Mouse (Mus musculus) thymus, postnatal 36 days (tissue): ENCODE measurements at regions not wholly inside any gene's neighbourhood (a gene's known extent, or its start where the extent isn't known, plus 50 kb on each side); places are given as distances from the start of the nearest gene placed in this dataset.
"Not testable (repeated sequence)": the region's sequence is repeated elsewhere in the genome, so short reads cannot be mapped to it uniquely, and the experiment has no call there.

Experiments
- DNase-seq, 2 experiments: peaks; one replicate each; pipeline ENCODE4 v3.0.0; 2022; ENCODE audit warnings: mixed read lengths in 2 of 2

DNA sequence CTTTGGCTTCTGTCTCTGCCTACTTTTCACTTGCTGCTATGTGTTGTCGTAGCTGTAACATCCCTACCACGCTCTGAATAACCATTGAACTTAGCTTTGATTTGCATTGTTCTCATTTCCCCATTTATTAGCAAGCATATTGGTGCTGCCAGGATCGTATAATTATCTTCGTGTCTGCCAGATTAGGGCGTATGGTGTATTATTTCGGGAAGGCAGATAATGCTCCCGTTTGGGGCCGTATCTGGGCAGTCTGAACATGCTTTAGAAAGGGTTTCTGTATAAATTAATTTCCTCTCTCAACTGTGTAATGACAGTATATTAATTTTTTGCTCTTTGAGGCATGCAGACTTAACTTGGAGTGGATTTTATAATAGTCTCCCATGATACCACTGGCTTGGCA lies 116.5 kb upstream of the Stt3b start:
- no peak for DNase-seq

DNA sequence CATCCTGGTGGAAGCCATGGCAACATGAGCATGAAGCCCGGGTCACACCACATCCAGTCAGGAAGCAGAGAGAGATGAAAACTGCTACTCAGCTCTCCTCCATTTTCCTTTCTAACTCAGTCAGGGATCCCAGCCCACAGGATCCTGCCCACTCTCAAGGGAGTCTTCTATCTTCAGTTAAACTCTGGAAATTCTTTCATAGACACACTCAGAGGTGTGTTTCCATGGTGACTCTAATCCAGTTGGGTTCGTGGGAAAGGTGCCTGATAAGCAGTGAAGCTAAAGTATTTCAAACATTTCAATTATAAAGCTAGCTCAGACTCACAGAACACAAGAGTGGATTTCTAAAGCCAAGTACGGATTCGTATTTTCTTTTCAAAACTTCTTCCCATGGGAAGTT lies 120.0 kb upstream of the Stt3b start:
- DNase-seq = no peak

DNA sequence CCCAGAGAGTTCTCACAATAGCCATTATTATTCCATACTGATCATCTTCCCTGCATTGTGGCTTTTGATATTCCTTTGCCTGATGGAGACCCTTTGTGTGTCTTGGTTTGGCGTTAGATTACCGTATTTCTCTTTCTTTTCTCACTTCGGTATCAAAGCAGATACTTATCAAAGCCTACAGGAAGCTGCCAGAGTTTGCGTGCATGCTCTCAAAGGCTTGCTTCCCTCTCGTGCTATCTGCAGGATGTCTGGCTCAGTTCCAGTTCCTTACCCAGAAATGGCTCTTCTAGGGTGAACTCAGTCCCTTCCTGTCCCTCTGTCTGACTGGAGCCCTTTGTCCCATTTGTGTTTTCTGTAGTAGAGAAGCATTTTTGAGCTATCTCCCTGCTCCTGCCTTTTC lies 124.5 kb upstream of the Stt3b start:
- DNase-seq = peak; percentile 21 to 22

DNA sequence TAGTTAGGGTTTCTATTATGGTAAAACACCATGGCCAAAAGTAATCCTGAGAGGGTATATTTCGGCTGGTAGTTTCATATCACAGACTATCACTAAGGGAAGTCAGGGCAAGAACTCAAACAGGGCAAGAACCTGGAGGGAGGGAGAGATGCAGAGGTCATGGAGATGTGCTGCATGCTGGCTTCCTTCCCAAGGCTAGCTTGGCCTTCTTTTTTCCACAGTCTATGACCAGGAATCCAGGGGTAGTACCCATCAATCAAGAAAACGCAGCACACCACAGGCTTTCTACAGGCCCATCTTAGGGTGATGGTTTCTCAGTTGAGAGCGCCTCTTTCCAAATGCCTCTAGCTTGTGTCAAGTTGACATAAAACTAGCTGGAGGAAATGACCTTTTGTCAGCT lies 126.1 kb upstream of the Stt3b start:
- no peak for DNase-seq

DNA sequence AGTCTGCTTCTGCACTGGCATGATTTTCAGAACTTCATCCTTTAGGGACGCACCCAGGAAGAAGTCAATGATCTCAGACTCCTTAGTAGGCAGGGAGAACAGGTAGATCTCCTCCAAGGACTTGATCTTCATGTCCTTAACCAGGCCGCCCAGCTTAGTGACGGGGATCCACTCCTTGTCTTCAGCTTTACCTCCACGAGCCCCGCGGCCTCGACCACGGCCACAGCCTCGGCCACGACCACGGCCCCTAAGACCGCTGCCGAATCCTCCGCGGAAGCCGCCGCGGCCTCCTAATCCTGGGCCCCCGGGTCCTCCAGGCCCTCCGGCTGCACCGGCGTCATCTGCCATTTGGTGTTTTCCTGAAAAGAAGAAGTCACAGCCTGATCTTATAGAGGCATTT lies 128.0 kb upstream of the Stt3b start:
- not testable (repeated sequence) for DNase-seq

DNA sequence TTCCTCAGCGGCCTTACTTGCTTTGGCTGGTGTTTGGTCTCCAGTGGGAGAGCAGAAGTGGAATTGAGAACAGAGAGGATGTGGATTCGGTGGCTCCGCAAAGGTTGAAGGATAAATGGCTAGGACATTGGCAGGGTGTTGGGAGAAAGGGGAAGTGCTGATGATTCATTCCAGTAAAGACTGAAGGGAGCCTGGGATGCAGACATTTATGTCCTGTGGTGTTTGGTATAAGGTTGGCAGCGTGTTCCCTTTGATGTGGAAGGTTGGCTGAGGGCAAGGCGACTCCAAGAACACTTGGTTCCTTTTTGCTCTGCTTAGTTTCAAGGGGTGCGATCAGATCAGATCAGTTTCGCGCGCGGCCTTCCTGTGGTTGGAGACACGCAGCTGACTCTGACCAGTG lies 136.5 kb upstream of the Stt3b start:
- no peak for DNase-seq

GRCm38 (mm10) chr9:115450741-115451320 lies 140.6 kb upstream of the Stt3b start:
- DNase-seq = no peak

DNA sequence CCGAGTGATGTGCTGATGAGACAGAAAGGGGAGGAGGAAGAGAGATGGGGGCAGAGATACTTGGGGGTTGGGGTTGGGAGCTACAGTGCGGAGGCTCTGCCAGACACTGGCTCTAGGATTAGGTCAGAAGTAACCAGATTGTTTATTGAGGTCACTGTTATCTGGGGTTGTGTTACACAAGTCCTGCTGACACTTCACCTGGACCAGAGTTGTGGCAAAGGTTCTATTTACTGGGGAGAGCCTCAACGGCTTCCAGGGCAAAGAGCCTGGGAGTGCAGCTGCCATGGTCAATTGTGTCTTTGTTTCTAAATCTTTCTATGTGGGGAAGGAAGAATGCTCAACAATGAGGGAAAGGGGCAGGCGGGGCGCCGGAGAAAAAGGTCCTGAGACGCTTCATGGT lies 144.6 kb upstream of the Stt3b start:
- no peak for DNase-seq

DNA sequence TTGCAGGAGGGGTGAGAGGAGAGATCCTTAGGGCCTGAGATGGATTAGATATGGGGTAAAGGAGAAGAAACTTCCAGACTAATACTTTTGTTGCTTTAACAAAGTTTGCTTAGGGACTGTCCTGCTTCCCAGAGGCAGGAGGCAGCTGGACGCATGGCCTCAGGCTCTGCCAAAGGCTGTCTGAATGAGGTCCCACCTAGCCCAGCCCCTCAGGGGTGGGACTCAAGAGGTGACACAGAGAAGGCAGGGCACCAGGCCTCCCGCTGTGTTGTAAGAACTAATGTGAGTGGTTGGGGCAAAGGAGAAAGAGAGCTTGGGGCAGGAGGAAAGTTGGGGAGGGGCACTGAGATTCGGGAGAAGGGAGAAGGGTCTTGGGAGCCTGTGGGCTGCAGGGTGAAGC lies 145.9 kb upstream of the Stt3b start:
- DNase-seq = no peak

DNA sequence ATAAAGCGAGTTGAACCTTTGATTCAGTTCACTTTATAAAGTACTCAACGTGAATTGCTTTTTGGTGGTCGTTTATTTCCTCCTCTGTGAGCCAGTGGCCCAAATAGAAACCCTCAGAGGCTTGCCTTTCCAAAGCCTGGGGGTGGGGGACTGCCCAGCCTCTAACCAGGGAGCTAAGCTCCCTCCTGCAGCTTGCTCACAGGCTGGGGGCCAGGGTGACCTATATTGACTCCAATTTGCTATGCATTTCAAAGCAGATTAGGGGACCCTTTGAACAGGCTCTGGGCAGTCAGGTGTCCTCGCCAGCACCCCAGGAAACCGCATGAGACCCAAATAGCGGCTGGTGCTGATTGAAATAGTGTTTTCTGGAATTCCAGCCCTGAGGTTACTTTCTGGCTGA lies 146.4 kb upstream of the Stt3b start:
- no peak for DNase-seq

GRCm38 (mm10) chr9:115457889-115458710 lies 147.9 kb upstream of the Stt3b start:
- DNase-seq = no peak

- DNase-seq = not testable (repeated sequence)
Measured at GRCm38 (mm10) chr9:115459075-115459474, 148.9 kb upstream of the Stt3b start.

- DNase-seq = no peak
Measured at GRCm38 (mm10) chr9:115465326-115465725, 155.1 kb upstream of the Stt3b start.

DNA sequence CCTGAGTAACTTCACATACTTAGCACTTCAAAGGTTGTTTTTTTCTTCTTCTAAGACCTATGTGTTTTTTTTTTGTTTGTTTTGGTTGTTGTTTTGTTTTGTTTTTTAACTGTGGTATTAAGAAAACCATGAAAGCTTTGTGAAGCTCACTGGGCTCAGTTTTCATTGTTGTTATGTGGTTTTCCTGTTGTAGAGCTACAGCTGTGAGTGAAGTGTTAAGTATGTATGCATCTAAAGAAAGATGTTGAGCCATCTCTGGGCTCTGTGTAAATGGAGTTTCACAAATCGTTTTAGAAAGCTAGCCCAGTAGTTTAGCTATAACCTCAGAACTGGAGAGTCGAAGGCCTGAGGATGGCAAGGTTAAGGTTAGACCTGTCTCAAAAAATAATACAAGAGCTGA lies 158.4 kb upstream of the Stt3b start:
- no peak for DNase-seq

GRCm38 (mm10) chr9:115471582-115471981 lies 161.4 kb upstream of the Stt3b start:
- DNase-seq = peak in 1 of 2 experiments; percentile 35

DNA sequence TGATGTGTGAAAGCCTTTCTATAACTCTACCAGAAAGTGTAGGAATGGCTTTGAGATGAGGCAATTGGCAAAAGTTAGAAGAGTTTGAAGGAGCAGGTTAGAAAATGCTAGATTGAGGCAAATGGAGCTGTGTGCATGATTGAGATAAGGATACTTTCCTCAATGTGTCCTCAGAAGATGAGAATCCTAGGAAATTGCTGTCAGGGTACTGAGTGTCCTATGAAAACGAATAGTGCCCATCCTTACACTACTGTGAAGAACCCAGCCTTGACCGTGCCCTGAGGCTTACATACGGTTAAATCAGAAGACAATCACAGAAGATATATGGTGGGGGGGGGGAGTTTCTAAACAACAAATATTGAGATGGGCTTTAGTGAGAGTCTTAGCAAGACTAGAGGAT lies 162.8 kb upstream of the Stt3b start:
- no peak for DNase-seq

DNA sequence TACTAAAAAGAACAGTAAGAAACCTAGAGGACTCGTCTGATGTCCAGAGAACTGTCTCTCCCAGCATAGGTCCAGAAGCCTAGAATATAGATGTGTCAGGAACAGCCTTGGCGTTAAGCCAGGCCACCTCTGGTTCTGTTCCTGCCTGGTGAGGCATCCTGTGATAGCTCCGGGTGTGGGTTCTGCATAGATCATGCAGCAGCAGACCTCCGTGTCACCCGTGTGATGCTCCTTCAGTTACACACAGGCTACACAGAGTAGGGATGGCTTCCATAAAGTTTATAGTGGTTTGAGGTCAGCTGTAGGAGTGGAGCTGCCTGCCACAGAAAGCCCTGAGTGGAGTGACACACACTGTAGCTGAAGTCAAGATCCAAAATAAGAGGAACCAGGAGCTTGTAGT lies 163.6 kb upstream of the Stt3b start:
- DNase-seq = no peak

DNA sequence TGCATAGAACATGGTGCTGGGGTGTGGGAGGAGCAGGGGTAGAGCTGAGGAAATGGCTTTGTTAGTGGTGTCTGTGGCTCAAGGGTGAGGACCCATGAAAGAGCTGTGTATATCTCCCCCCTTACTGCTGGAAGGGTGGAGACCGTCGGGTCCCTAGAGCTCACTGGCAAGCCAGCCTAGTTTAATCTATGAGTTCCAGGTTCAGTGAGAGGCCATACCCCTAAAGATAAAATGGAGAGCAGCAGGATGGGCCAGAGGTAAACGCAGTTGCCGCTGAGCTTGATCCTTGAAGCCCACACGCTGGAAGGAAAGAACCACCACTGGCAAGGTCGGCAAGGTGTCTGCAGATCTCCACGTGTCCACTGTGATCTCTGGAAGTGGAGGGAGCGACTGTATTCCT lies 164.1 kb upstream of the Stt3b start:
- DNase-seq = no peak

DNA sequence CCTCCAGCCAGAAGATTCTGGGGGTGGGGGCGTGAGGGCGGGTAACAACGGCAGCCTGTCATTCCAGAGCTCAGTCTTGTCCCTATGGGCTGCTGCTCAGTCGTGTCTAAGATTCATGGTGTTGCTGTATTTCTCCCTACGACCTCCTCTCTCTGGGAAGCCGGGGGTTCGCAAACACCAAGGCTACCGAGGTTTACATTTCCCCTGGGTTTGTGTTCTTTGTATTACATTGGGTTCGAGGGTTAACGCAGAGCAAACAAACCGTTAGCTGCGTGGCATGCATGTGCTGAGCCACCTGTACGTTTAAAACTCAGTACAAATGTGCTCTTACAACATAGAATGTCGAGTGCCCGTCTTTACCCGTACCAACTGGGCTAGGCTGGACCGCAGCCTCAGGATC lies 166.0 kb upstream of the Stt3b start:
- no peak for DNase-seq

GRCm38 (mm10) chr9:115477556-115478220 lies 167.5 kb upstream of the Stt3b start:
- DNase-seq = no peak

DNA sequence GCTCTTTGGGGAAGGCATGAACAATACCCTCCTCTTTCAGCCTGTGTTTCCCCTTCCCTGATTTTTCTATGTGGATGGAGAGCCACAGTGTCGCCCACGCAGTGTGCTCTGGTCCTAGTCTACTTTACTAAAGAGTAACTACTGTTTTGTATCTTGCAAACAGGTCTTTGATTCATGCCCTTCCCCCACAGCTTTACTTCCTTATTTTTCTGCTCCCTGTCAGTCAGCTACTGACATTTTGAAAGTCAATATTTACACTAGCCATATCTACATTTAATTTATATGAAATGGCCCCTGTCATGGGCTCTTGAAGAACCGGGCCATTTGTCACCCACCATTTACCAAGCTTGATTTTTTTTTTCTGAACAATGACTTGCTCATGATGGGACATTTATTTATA lies 168.7 kb upstream of the Stt3b start:
- DNase-seq = no peak

- DNase-seq = peak in 1 of 2 experiments; percentile 24
Measured at GRCm38 (mm10) chr9:115481176-115481575, 171.0 kb upstream of the Stt3b start.

DNA sequence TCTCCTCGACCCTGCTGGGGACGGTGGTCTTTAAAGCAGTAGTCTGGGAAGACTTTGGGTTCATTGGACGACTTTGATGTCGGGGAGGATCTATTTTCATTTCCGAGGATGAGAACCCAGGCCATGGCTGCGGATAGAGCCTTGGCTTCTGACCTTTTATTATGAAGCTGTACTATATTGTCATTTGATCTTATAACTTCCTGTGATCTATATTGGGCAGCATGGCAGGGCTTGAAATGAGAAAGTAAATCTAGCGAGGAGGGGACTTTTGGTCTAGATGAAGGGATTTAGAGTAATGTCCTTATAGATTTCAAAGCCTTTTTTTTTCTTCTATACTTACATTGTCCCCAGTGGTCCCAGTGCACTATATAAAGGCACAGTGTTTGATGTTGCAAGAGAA lies 172.8 kb upstream of the Stt3b start:
- no peak for DNase-seq

GRCm38 (mm10) chr9:115483721-115484120 lies 173.5 kb upstream of the Stt3b start:
- DNase-seq = no peak
